Mouse (Mus musculus) ES-E14 (cell line): ENCODE measurements around the gene Nfe2.

ENCODE experiments used
- CHD2 ChIP-seq: IDR thresholded peaks from 2 replicates; pipeline ENCODE4 v1.6.1; 2014; ENCODE audit warnings: mild to moderate bottlenecking, low read depth, low read length, inconsistent platforms
- HCFC1 ChIP-seq: IDR thresholded peaks from 2 replicates; pipeline ENCODE4 v1.6.1; 2012; ENCODE audit warnings: low read length, inconsistent platforms, borderline replicate concordance; ENCODE audit not compliant: insufficient read depth
- MAFK ChIP-seq: IDR thresholded peaks from 2 replicates; pipeline ENCODE4 v1.6.1; 2014; ENCODE audit warnings: mild to moderate bottlenecking, low read depth, low read length, inconsistent platforms; ENCODE audit not compliant: insufficient read depth
- ZC3H11A ChIP-seq: IDR thresholded peaks from 2 replicates; pipeline ENCODE4 v1.6.1; 2012; ENCODE audit warnings: low read depth, mild to moderate bottlenecking, inconsistent platforms, low read length, borderline replicate concordance

DNA sequence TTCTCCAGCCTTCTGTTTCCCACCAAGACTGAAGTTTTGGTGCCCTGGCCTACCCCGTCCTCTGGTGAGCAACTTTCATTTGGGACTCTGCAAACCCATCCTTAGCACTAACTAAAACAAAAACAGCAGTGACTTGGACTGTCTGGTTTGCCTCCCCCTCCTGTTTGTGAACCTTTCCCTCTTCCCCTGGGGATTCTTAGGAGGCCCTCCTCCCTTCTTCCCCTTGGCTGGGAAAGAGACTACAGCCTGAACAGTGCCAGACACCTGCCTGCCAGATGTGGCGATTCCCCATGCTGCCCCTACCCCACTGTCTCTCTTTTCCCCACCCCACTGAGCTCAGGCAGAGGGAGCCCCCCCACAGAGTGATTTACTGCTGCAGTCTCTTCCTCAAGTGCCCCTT, 42.8 kb upstream of the Nfe2 start:
- TF ChIP-seq ZC3H11A (no peak), MAFK (no peak), HCFC1 (no peak), CHD2 (no peak)
